Mouse (Mus musculus) limb, embryonic 14.5 days (tissue): ENCODE measurements around the gene Hao1. TPM values are rescaled to one million over a fixed set of nuclear protein-coding genes. Genes with fewer than 3 reads are reported as not detected.

Experiments used
- ATAC-seq: fragments of 200-750 bp; cut with Nextera tagmentation; 2 replicates; pipeline ENCODE4 v1.8.0; 2017; ENCODE audit warnings: low read depth, moderate number of reproducible peaks, moderate TSS enrichment; ENCODE audit not compliant: low FRiP score
- DNase-seq: peaks from one replicate; pipeline ENCODE4 v3.0.0-alpha.2; 2015; ENCODE audit warnings: low spot score
- H3K27ac ChIP-seq: fragments of 300-500 bp; sonication (generic); replicated peaks from 2 replicates; pipeline ENCODE4 v1.5.1; 2014; ENCODE audit warnings: low read depth, mild to moderate bottlenecking, low read length, moderate library complexity, mixed read lengths
- H3K27me3 ChIP-seq: fragments of 300-500 bp; sonication (generic); 2 replicates; pipeline ENCODE4 v1.6.1; 2014; ENCODE audit warnings: low read length, mixed read lengths; ENCODE audit not compliant: control insufficient read depth, insufficient read depth
- H3K36me3 ChIP-seq: fragments of 300-500 bp; sonication (generic); 2 replicates; pipeline ENCODE4 v1.6.1; 2014; ENCODE audit warnings: mild to moderate bottlenecking, low read length, moderate library complexity, mixed read lengths; ENCODE audit not compliant: control insufficient read depth, insufficient read depth
- H3K4me1 ChIP-seq: fragments of 300-500 bp; sonication (generic); 2 replicates; pipeline ENCODE4 v1.6.1; 2014; ENCODE audit warnings: antibody characterized with exemption, low read length, mixed read lengths; ENCODE audit not compliant: control insufficient read depth, insufficient read depth
- H3K4me2 ChIP-seq: fragments of 300-500 bp; sonication (generic); replicated peaks from 2 replicates; pipeline ENCODE4 v1.6.1; 2014; ENCODE audit warnings: low read depth, mild to moderate bottlenecking, low read length, moderate library complexity; ENCODE audit not compliant: severe bottlenecking
- H3K4me3 ChIP-seq: fragments of 300-500 bp; sonication (generic); replicated peaks from 2 replicates; pipeline ENCODE4 v1.5.1; 2014; ENCODE audit warnings: low read length
- H3K9ac ChIP-seq: fragments of 300-500 bp; sonication (generic); 2 replicates; pipeline ENCODE4 v1.6.1; 2014; ENCODE audit warnings: mild to moderate bottlenecking, low read depth, low read length, moderate library complexity; ENCODE audit not compliant: severe bottlenecking
- H3K9me3 ChIP-seq: fragments of 300-500 bp; sonication (generic); 2 replicates; pipeline ENCODE4 v1.6.1; 2016; ENCODE audit warnings: low read length; ENCODE audit not compliant: control insufficient read depth
- POLR2A ChIP-seq: fragments of 200-500 bp; IDR thresholded peaks from 2 replicates; pipeline ENCODE4 v1.8.0; 2012; ENCODE audit warnings: inconsistent platforms, mild to moderate bottlenecking, moderate library complexity, borderline replicate concordance; ENCODE audit not compliant: insufficient read depth, insufficient read length; ENCODE audit errors: extremely low read depth
- WGBS: fragments of 180-500 bp; shearing (Covaris S2); extraction: QIAGEN DNeasy Blood & Tissue Kit; methylation state at CpG from one replicate; pipeline ENCODE4 v1.1.7; 2014; 5-methylcytosine and 5-hydroxymethylcytosine counted together
- polyA plus RNA-seq, 2 experiments: library from polyadenylated mRNA; depleted of rRNA in 1 of 2; stranded (reverse) in 1 of 2; unstranded in 1 of 2; fragments of >200 nt; fragmentation: Nextera tagmentation in 1 of 2; extraction: Ambion mirVana in 1 of 2; gene quantifications; 2 replicates each; pipeline versions ENCODE4 v1.2.1 to v1.2.3; 2012 to 2014

The Hao1 gene
- polyA plus RNA-seq, 2 experiments, result 0.03 to 0.08 TPM

DNA sequence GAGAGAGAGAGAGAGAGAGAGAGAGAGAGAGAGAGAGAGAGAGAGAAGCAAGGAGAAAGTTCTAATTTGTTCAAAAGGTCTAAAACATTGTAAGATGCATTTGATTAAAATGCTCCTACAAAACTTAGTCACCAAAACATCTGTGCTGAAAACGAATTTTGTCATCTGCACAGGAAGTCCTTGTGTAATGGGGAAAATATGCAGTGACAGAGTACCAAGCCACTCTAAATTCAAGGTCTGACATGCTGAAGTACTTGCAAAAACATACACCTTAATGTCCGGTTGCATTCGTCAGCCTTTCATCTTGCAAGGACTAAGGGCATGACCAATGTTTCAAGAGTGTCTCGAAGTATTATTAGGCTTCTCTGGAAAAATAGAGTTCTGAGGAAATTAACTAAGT lies 15.7 kb downstream of the Hao1 start:
- 56% methylated on average over 4 of the region's 4 CpGs for WGBS
- no peak overlapping the region for H3K4me3 ChIP-seq
- no peak for DNase-seq
- no peak overlapping the region for H3K27ac ChIP-seq
- H3K9ac ChIP-seq, result no peak overlapping the region
- ATAC-seq, result no peak
- TF ChIP-seq POLR2A, result no peak
- H3K36me3 ChIP-seq, result no peaks in the 10 kb centered on the region
- no peaks in the 10 kb centered on the region for H3K4me1 ChIP-seq
- no peaks in the 10 kb centered on the region for H3K27me3 ChIP-seq
- H3K4me2 ChIP-seq, result no peak overlapping the region
- H3K9me3 ChIP-seq, result no peaks in the 10 kb centered on the region

- peak overlapping the region; percentile 23; the same call in 1 of the 2 replicates for H3K4me2 ChIP-seq
- no peak overlapping the region for H3K9ac ChIP-seq
- no peaks in the 10 kb centered on the region for H3K36me3 ChIP-seq
- no peaks in the 10 kb centered on the region for H3K27me3 ChIP-seq
- peak overlapping the region; percentile 28; the same call in 1 of the 2 replicates for H3K27ac ChIP-seq
- no peak for TF ChIP-seq POLR2A
- WGBS, result 40% methylated on average over 7 of the region's 7 CpGs
- H3K4me3 ChIP-seq, result no peak overlapping the region
- peaks cover 4% of the 10 kb centered on the region; the same call in 1 of the 2 replicates for H3K4me1 ChIP-seq
- peak; percentile 79 for ATAC-seq
- DNase-seq, result no peak
- no peaks in the 10 kb centered on the region for H3K9me3 ChIP-seq
Observed at GRCm38 (mm10) chr2:134528122-134528810, 25.9 kb downstream of the Hao1 start.

GRCm38 (mm10) chr2:134527419-134528114 lies 26.6 kb downstream of the Hao1 start:
- no peak overlapping the region for H3K4me3 ChIP-seq
- no peak for TF ChIP-seq POLR2A
- H3K4me2 ChIP-seq, result peak overlapping the region; percentile 23; the same call in 1 of the 2 replicates
- peaks cover 4% of the 10 kb centered on the region; the same call in 1 of the 2 replicates for H3K4me1 ChIP-seq
- WGBS, result 50% methylated on average over 11 of the region's 11 CpGs
- no peaks in the 10 kb centered on the region for H3K9me3 ChIP-seq
- H3K36me3 ChIP-seq, result no peaks in the 10 kb centered on the region
- H3K9ac ChIP-seq, result no peak overlapping the region
- peak overlapping the region; percentile 28; the same call in 1 of the 2 replicates for H3K27ac ChIP-seq
- ATAC-seq, result peak; percentile 63; the same call in 1 of the 2 replicates
- peak; percentile 40 for DNase-seq
- H3K27me3 ChIP-seq, result no peaks in the 10 kb centered on the region

DNA sequence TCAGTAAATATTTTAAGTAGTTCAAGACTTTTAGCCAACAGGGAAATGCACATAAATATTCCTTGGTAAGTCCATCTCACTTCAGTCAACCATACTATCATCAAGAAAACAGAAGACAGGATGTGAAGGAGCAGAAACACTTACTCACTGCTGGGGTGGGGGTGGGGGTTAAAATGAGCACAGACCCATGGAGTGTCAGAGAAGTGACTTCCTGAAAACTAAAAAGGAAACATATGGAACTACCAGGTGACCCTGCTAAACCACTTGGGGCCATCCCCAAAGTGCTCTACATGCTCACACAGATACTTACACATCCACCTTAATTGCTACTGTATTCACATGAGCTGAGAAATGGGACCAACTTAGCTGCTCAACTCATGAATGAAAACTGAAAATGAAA lies 36.1 kb downstream of the Hao1 start:
- H3K4me1 ChIP-seq, result no peaks in the 10 kb centered on the region
- H3K9me3 ChIP-seq, result no peaks in the 10 kb centered on the region
- H3K36me3 ChIP-seq, result no peaks in the 10 kb centered on the region
- no peak overlapping the region for H3K9ac ChIP-seq
- DNase-seq (no peak), ATAC-seq (no peak)
- no peak overlapping the region for H3K27ac ChIP-seq
- H3K4me3 ChIP-seq, result no peak overlapping the region
- H3K4me2 ChIP-seq, result no peak overlapping the region
- TF ChIP-seq POLR2A, result no peak
- no peaks in the 10 kb centered on the region for H3K27me3 ChIP-seq

- no peak for TF ChIP-seq POLR2A
- peaks cover 17% of the 10 kb centered on the region; the same call in 1 of the 2 replicates for H3K4me1 ChIP-seq
- H3K36me3 ChIP-seq, result no peaks in the 10 kb centered on the region
- H3K9ac ChIP-seq, result no peak overlapping the region
- H3K27me3 ChIP-seq, result no peaks in the 10 kb centered on the region
- DNase-seq (no peak), ATAC-seq (no peak)
- WGBS, result 80% methylated on average over 3 of the region's 3 CpGs
- no peaks in the 10 kb centered on the region for H3K9me3 ChIP-seq
- H3K27ac ChIP-seq, result no peak overlapping the region
- no peak overlapping the region for H3K4me2 ChIP-seq
- no peak overlapping the region for H3K4me3 ChIP-seq
Observed at GRCm38 (mm10) chr2:134499777-134500176, 54.4 kb downstream of the Hao1 start.
